Mouse (Mus musculus) Muller cell, postnatal 12 days (primary cell): ENCODE measurements around the gene Itga4.

Source experiments
- DNase-seq: peaks from one replicate; pipeline ENCODE4 v3.0.0-alpha.2; 2015; ENCODE audit errors: inconsistent ontology term

The Itga4 gene

DNA sequence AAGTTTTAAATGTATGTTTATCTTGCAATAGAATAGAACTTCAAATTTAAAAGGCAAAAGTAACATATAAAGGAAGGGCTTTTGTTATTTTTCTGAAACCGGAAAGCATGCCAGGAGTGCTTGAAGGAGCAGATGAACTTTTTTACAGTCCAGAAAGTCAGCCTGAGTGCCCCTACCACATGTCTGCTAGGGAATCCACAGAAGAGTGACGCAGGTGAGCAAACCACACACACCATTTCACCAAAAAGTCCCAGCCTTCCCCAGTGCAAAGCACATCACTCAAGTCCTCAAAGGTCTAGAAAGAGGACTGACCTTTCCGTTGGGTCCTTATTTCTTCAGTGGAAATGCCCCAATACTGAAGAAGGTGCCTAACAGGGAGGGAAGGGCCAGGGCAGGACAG, 11.3 kb downstream of the Itga4 start:
- no peak for DNase-seq

GRCm38 (mm10) chr2:79267181-79267580, 12.0 kb downstream of the Itga4 start:
- DNase-seq = no peak

- peak; percentile 36 for DNase-seq
Measured at GRCm38 (mm10) chr2:79268863-79269262, 13.6 kb downstream of the Itga4 start.

DNA sequence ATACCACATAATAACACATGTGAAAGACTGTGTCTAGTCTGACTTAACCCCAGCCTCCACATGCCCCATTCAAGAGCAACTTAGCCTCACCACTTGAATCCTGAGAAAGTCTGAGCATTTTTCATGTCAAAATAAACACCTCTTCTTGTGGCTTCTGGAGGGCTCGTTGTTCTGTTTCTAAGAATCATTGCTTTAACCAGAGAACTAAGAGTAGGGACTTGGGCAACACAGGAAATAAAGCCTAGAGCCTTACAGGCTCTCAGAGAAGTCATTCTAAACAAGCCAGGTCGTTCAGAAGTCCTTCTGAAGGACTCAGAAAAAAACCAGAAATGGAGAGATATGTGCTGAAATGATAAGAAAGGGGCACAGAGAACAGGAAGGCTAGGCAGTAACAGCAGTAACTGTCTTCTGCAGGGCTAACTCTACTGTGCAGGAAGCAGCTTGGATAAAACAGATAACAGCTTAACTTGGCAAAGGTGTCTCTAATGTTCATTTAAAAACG, 14.9 kb downstream of the Itga4 start:
- DNase-seq = no peak

DNA sequence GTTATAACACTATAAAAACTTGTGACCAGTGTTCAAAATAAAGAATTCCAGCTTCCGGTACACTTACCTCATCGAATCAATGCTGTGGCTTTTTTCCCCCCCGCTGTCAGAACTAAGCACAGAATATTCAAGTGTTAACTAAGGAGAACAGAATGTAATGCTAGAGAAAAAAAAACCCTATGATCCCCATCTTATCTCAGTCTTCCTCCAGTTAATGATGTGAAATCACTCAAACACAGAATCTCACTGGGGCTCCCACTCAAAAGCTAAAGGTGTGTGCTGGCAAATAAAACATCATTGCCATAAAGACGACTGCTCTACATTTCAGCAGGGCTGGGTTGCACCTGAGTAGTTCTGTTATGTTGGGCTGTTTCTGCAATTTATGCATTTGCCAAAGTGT, 16.6 kb downstream of the Itga4 start:
- DNase-seq = no peak

DNA sequence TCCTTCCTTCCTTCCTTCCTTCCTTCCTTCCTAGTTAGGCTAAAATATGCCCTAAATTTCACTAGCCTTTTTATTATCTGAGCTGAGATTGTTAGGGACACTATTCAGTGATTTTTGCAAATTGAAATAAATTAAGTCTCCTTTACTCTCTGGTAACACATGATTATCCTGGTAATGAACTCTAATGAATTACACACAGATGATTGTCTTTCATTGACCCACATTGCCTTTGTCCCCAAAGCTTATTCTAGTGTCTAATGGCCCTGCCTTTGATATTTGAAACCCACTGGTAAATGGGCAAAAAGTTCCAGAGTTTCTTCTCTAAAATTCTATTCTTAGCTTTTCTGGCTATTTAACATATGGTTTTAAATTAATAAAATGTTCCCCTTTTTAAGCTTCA, 23.4 kb downstream of the Itga4 start:
- peak; percentile 19 for DNase-seq

DNA sequence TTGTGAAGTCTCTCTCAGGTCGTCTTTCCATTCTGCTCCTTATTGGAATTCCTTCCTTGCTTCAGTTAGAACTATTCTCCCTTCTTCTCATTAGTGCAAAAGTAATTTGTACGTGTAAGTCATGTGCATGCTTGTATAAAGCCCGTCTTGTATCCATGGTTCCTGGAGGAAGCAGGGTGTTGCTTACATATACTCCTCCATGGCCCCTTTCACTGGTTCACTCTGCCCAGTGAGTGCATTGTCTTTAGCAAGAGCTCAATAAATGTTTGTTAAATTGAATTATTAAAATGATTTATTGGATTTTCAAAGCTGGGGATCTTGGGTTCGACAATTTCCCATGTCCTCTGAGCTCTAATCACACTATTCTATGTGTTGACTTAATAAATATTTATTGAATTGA, 29.0 kb downstream of the Itga4 start:
- DNase-seq = no peak

GRCm38 (mm10) chr2:79290149-79290548, 34.9 kb downstream of the Itga4 start:
- DNase-seq = peak; percentile 14

- DNase-seq = peak; percentile 14
Measured at GRCm38 (mm10) chr2:79291922-79292321, 36.7 kb downstream of the Itga4 start.

GRCm38 (mm10) chr2:79292431-79292830, 37.2 kb downstream of the Itga4 start:
- DNase-seq = no peak

- DNase-seq = no peak
Measured at GRCm38 (mm10) chr2:79302398-79302797, 47.2 kb downstream of the Itga4 start.

- no peak for DNase-seq
Measured at GRCm38 (mm10) chr2:79307549-79307948, 52.3 kb downstream of the Itga4 start.

DNA sequence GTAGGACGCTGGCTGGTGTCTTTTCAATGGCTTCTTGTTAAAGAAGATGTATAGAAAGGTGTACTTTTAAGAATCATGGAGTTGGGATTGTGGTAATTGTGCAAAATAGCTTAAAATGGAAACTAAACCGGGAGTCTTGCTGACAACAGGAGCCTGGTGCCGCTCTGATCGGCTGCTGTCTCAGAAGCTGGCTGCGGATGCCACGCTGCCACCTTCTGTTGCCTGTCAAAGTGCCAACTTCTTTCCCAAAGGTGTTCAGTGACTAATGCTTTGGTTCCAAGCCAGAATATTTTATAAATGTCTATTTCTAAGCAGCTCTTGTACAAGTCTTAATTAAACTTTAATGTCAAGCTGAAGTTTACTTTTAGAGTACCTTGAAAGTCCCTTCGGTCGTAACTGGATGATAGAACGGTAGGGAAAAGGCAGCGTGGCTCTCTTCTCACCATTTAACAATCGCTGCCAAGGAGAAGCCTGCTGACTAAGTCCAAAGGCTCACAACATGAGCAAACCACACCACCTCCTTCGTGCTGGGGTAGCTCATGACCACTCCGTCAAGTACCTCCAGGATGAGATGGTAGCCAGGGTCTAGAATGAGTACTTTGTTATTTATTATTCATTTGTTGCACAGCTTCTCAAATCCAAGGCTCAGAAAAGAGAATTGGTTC, 54.4 kb downstream of the Itga4 start:
- DNase-seq = no peak

DNA sequence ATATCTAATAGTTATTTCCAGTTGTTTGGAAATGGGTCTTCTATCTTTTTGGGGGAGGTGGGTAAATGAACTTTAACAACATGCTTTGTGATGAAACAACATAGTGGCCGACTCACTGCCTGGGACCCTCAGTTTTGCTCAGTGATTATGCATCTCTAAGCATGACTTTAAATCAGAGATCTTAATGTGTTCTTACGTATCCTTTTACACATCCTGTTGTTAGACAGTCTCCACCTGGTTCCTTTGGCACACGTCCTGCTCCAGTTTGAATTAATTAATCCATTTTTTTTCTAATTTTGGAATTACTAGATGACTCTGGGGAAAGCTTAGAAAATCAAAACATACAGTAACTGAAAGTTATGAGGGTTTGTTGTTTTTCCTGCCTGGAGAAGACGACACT, 57.3 kb downstream of the Itga4 start:
- DNase-seq = no peak

DNA sequence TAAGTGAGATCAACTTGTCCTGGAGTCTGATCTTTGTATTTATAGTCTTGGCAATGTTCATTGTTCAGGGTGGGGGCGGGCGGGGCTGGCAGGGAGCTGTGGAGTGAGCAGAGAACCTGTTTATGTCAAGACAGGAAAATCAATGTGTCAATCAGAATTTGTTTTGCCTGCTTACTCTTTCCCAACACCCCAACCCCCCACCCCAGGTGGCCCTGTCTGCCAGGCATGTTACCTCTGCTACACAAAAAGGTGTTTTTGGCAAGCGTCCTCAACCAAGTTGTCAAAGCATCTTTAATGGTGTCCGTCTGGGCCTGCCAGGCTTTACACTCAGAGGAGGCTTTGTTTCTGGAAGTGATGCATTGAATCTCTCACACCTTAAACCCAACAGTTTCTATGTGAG, 59.9 kb downstream of the Itga4 start:
- DNase-seq = no peak

DNA sequence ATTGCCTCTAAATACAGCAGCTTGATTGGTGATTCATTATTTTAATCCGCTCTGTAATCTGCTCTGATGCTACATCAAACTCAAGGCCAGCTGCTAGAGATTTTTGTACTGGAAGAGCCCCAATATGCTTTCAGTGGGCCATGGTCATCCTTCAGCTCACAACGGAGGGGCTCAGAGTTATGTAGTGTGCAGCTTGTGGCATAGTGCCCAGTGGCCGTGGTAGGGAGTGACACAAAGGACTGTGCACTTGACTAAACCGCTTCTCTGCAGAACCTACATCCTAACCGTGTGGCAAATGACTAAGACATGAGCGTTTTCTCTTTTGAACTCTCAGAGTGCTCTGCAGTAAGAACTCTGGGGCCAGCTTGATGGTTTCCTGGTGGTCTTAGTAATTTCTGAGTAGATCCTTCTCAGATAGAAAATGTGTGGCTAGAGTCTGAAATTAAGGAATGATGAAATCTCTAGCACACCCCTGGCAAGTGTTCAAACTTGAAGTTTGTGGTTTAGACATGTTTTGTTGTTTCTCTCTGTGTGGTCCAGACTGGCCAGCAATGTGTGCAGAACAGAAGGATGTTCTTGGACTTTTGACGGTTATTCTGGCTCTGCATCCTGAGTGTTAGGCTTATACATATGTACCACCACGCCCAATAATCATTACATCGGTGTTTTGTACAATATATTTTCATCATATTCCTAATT, 61.1 kb downstream of the Itga4 start:
- DNase-seq = peak; percentile 68

DNA sequence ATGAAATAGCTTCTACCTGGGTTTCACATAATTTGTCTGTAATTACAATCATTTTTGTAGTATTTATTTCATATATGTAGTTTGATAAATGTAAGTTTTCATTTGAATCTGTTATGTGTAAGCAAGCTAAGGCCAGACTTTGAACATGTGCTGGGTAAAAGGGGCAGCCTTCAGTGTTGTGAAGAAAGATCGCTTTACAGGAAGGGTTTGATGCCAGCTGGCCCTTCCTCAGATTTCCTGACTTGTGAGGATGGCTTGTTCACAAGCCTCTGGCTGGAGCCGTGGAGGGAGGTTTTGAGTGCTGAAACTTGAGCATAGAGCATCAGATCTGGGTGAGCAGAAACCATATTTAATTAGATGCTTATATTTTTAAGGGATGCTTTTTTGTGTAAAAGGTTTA, 72.9 kb downstream of the Itga4 start:
- no peak for DNase-seq

DNA sequence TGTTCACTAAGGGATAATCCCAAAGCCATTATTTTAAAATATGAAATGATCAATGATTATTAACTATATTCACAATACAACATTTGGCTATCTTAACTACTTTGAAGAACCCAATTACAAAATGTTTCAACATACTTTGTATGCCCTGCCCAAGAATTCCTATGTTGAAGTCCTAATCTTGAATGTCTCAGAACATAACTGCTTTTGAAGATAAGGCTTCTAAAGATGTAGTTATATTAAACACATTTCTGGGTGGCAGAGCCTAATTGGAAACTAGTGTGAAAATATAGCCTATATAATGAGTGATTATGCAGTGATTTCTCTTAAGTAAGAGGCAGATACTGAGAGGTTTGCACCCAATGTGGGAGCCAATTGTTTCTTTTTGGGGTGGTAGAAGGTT, 79.4 kb downstream of the Itga4 start:
- no peak for DNase-seq

GRCm38 (mm10) chr2:79336141-79336540, 80.9 kb downstream of the Itga4 start:
- DNase-seq = no peak

- DNase-seq = no peak
Measured at GRCm38 (mm10) chr2:79339003-79339402, 83.8 kb downstream of the Itga4 start.

GRCm38 (mm10) chr2:79343115-79343514, 87.9 kb downstream of the Itga4 start:
- DNase-seq = no peak

GRCm38 (mm10) chr2:79351179-79352099, 96.2 kb downstream of the Itga4 start:
- no peak for DNase-seq
